Mouse (Mus musculus) stomach, postnatal 0 days (tissue): ENCODE measurements around the gene Atp8a2.

Experiments
- CTCF ChIP-seq: IDR thresholded peaks from 2 replicates; pipeline ENCODE4 v1.5.1; 2016; ENCODE audit warnings: antibody characterized with exemption, low read depth, mild to moderate bottlenecking, moderate library complexity
- EP300 ChIP-seq: optimal IDR thresholded peaks from 2 replicates; pipeline ENCODE3; 2016; ENCODE audit warnings: antibody characterized with exemption

DNA sequence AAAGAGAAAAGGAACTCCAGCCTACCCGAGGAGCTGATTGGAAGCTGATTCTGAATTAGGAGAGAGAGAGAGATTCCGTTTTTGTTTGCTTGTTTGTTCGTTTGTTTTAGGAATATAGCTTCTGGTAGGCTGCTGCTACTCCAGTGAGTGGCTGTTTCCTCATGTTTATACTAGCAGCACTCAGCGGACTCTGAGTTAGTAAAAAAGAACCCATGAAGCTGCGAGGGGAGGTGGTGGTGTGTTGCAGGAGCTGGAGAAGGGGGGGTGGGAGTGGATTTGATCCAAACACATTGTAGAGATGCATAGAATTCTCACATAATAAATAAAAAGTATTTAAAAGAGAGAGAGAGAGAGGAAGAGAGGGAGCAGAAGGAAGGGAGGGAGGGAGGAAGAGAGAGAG is 367.4 kb downstream of the Atp8a2 start:
- no peak for TF ChIP-seq EP300
- TF ChIP-seq CTCF: no peak
